Mouse (Mus musculus): ENCODE results near the gene Col20a1.
A peak's percentile ranks its signal among the peaks of the same experiment; 100 is the strongest.

Col20a1 gene

GRCm38 (mm10) chr2:180996436-180996835 lies 10.1 kb downstream of the Col20a1 start:
- peak; percentile 46 for DNase-seq

DNA sequence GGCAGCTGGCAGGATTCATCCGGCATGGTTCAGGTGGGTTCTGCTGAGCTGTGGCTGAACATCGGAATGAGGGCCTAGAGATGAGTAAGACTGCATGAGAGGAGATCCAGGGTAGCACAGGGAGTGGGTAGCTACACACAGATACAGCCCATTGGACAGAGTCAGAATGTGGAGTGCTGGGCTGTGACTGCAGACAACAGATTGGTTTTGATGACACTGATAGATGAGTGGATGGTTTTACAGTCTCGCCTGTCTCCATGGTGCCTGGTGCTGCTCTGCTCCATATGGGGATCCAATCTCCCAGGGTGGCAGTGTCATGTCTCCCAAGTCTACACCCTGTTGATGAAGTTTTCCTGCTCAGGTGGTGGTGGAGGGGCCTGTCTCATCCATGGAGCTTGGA lies 10.6 kb downstream of the Col20a1 start:
- DNase-seq, result no peak

DNA sequence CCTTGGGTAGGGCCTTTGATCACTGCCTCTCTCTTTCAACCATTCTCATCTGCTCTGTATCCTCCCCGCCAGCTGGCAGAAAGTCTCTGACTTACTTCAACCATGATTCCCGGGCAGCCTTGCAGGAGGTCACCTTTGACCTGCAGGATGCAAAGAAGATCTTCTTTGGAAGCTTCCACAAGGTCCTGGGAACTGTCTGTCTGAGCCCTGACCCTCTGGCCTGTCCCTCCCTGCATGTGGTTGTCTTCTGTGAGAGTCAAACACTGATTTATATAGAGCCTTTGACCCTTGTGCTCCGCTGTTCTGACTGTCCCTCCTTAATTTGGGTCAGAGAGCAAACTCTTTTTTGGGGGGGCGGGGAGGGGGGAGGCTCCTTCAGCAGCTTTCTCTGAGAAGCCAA lies 20.7 kb downstream of the Col20a1 start:
- DNase-seq, result no peak

- no peak for DNase-seq
Measured at GRCm38 (mm10) chr2:181008339-181008738, 22.0 kb downstream of the Col20a1 start.

- no peak for DNase-seq
Measured at GRCm38 (mm10) chr2:181031406-181031934, 45.1 kb downstream of the Col20a1 start.

- DNase-seq, result no peak
Measured at GRCm38 (mm10) chr2:181032407-181032806, 46.1 kb downstream of the Col20a1 start.

- DNase-seq, result no peak
Measured at GRCm38 (mm10) chr2:181033310-181033709, 47.0 kb downstream of the Col20a1 start.

DNA sequence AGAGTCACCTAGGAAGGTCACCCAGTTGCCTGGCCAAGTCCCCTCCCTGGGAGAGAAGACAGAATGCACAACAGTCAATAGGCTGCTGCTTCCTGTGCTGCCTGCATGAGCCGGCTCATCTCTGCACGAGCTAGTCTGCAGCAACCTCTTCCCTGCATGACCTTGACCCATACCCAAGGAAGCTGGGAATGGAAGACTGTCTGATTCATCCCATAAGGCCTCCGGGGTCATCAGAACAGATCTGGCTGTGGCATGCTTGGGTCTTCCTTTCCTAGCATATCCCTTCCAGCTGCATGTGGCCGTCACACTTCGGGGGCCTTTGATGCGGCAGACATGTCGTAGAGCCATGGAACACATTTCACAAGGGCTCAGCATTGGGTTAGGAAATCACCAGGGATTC lies 48.9 kb downstream of the Col20a1 start:
- no peak for DNase-seq

DNA sequence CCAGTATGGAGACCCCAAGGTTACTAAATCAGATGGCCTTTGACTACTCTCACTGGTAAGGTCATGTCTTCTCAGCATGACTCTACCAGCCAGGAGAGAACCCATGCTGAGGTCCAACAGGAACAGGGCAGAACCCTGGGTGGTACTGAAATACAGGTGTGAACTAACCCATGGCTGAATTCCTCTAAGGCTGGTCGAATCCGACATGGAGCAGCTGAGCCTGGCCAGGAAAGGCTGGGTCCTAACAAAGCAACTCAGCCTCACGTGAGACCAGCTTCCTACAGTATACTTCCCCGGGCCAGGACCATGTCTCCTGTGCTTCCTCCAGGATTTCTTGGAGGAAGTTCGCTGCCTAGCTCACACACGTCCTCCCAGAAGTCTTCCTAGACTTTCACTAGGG lies 50.2 kb downstream of the Col20a1 start:
- DNase-seq, result no peak

GRCm38 (mm10) chr2:181038644-181039355 lies 52.5 kb downstream of the Col20a1 start:
- DNase-seq, result peak; percentile 36

DNA sequence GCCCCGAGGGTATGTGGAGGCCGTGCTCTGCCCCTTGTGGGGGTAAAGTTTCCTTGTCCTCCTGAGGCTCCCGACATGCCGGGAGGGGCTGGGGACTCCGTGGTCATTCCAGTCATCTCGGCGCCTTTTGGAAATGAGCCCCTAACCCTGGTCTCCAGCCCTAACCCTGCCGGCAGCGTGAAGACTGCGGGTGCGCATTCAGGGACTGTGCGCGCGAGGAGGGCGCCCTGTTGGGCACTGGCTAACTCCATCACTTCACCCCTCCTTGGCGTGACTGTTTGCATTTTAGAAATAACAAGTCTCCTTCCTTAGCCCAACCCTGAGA lies 53.0 kb downstream of the Col20a1 start:
- peak; percentile 28 for DNase-seq

- DNase-seq, result peak; percentile 80
Measured at GRCm38 (mm10) chr2:181041941-181042340, 55.6 kb downstream of the Col20a1 start.

GRCm38 (mm10) chr2:181042376-181042775 lies 56.0 kb downstream of the Col20a1 start:
- DNase-seq, result no peak

DNA sequence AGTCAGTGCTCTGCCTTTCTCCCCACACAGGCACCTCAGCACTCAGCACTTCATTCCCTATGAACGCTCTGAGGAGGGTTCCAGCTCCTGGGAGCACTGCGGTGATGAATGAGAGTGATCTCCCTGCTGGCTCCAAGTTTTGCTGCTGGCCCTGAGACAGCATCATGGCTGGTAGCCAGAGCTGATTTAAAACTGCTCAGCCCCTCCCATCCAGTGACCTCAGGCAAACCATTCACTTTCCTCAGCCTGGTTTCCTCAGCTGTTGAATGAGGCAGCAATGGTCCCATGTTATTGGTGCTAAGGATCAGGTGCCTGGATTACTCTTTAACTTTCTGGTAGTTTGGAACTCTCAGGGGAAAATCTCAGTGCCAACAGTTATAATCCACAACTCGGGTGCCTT lies 57.1 kb downstream of the Col20a1 start, which contains the start of gene Chrna4:
Gene Chrna4 (minus strand): TSS at position 110 of the 400 bp plus-strand sequence.
- DNase-seq, result peak; percentile 74

- DNase-seq, result no peak
Measured at GRCm38 (mm10) chr2:181044001-181044400, 57.7 kb downstream of the Col20a1 start.

- DNase-seq, result peak; percentile 45
Measured at GRCm38 (mm10) chr2:181048252-181048945, 62.1 kb downstream of the Col20a1 start.

- DNase-seq, result no peak
Measured at GRCm38 (mm10) chr2:181048986-181049385, 62.7 kb downstream of the Col20a1 start.

DNA sequence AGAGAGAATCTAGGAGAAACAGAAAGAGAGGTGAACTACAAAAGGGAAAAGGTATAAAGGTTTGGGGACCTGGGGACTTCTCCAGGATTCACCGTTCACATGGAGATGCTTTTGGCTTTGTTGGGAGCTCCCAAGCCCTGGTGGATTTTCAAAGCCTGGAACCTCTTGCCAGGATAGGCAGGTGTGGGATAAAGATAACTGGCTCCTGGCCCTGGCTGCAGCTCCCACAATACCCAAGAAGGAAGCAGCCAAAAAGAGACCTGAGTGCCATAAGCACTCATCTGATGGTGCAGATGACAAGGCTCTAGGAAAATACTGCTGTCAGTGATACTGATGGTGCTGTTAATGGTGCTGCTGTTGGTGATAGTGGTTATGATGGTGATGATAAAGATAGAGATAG lies 65.8 kb downstream of the Col20a1 start:
- no peak for DNase-seq

DNA sequence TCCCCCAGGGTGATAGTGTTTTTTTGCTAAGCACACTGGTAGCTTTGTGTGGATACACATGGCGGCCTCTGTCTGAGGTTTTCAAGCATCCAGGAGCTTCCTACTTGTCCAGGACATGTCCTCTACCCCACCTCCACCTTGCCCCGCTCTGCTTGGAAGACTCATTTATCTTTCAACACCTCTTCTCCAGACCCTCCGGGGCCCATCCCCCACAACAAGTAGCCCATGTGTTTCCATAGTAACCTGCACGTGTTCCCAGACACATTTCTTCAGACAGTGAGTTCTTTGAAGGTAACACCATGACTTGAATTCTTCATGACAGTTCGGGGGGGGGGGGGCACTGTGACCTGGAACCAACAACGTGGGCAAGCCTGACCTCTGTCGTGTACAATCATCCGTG lies 71.0 kb downstream of the Col20a1 start:
- DNase-seq, result no peak

DNA sequence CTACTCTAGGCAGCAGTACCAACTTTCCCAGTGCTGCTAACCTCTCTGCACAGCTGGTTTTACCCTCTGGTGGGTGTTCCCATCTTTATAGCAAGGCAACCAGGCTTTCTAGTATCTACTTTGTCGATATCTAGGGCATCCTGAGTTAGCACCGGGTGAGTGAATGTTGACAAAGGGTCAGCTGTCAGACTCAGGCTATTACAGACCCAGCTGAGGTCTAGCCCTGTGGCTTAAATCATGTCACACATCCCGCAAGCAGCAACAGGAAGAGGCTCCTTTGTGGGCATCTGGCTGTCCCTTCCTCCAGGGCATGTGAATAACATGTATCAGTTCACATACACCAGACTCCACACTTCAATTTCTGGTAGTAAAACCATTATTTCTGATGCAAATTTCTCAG lies 71.9 kb downstream of the Col20a1 start:
- DNase-seq, result no peak

- DNase-seq, result peak; percentile 87
Measured at GRCm38 (mm10) chr2:181060127-181060526, 73.8 kb downstream of the Col20a1 start.

DNA sequence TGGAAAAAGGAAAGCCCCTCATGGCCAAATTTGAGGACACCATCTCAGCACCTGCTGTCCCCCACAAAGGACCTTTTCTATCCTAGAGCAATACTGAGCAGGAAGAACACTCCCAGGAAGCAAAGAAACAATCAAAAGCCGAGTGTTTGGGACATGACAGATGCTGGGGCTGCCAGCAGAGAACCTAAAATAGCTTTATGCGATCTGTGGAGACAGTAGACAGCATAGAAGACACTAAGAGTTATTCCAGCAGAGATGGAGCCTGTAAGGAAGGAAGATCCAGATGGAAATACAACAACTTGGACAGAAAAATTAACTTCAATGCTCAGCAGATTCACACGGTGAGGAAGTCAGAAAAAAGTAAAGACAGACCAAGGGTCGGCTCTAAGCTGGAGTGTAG lies 79.5 kb downstream of the Col20a1 start:
- DNase-seq, result no peak
